22 mouse cellular contexts compared by ENCODE assay signal in the genomic region with DNA sequence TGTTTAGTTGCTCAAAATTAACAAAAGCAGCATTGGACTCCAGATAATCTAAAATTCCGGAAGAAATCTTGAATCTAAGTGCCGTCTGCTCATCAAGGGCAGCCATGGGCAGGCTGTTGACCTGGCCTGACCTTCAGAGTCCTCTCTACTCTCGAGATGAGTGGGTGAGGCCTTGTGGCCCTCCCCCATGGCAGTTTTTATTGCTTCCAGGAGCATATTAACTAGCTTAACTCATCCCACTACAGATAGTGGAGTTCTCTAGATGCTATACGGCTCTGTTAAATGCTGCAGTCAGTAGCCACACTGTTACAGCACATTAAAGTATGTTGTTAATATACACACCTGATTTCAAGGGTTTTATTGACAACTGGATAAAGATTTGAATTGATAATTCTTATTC.
"Had no signal": no experiment of that assay in that cellular context is flagged by ENCODE, and none has a peak within 500 bp of the region (broad histone marks: within the 10 kb centered on the region; RNA-seq: fewer than 3 reads in every experiment).

No protein-coding gene starts in this region.

- H3K4me3 ChIP-seq: limb, embryonic 15.5 days; midbrain, embryonic 12.5 days; midbrain, embryonic 15.5 days; neural tube, embryonic 12.5 days; neural tube, embryonic 15.5 days had no signal

- DNase-seq: kidney, adult 2 months; kidney, postnatal 25 days; layer of hippocampus, postnatal 36 days; left cerebral cortex, postnatal 4 days; liver, postnatal 0 days; lung, embryonic 14.5 days; right cerebral cortex, adult 18-20 months; right cerebral cortex, postnatal 14 days; right cerebral cortex, postnatal 4 days; thymus, adult 2 months; thymus, postnatal 14 days; thymus, postnatal 4 days had no signal

- H3K27me3 ChIP-seq: limb, embryonic 15.5 days had no signal

- H3K36me3 ChIP-seq: limb, embryonic 15.5 days; midbrain, embryonic 12.5 days; midbrain, embryonic 15.5 days; neural tube, embryonic 12.5 days; neural tube, embryonic 15.5 days had no signal

- H3K9ac ChIP-seq: limb, embryonic 15.5 days; liver, embryonic 14.5 days; liver, postnatal 0 days; lung, embryonic 14.5 days; midbrain, embryonic 12.5 days; midbrain, embryonic 15.5 days; neural tube, embryonic 12.5 days; neural tube, embryonic 15.5 days had no signal

- H3K27ac ChIP-seq: kidney, postnatal 0 days; limb, embryonic 15.5 days; liver, embryonic 14.5 days; macrophage; midbrain, embryonic 12.5 days; midbrain, embryonic 15.5 days; neural tube, embryonic 12.5 days; neural tube, embryonic 15.5 days had no signal

- H3K4me2 ChIP-seq: limb, embryonic 15.5 days; liver, embryonic 11.5 days; lung, embryonic 14.5 days; midbrain, embryonic 12.5 days; midbrain, embryonic 15.5 days; neural tube, embryonic 12.5 days; neural tube, embryonic 15.5 days had no signal

- ATAC-seq: liver, postnatal 0 days; lung, postnatal 0 days; midbrain, embryonic 15.5 days had no signal

- H3K9me3 ChIP-seq: limb, embryonic 15.5 days; midbrain, embryonic 12.5 days; midbrain, embryonic 15.5 days; neural tube, embryonic 12.5 days; neural tube, embryonic 15.5 days had no signal
